Mouse (Mus musculus): Measurements from ENCODE around the gene Med24.

- TF ChIP-seq CTCF (IDR thresholded peaks at IDR 0.05; ENCODE audit: insufficient read depth, low read length) (no peak), POLR2A (IDR thresholded peaks at IDR 0.05; ENCODE audit: borderline replicate concordance, extremely low read depth, low read depth, low read length) (no peak)
These were observed 34.9 kb downstream of the Med24 start for GRCm38 (mm10) chr11:98694301-98694700.
